Mouse (Mus musculus) midbrain, embryonic 11.5 days (tissue): ENCODE measurements around the gene Tmem114. TPM values are rescaled to one million over a fixed set of nuclear protein-coding genes. Genes with fewer than 3 reads are reported as not detected.

Source experiments
- ATAC-seq: fragments of 200-750 bp; cut with Nextera tagmentation; 2 replicates; pipeline ENCODE4 v1.8.0; 2017; ENCODE audit warnings: moderate TSS enrichment, moderate library complexity; ENCODE audit not compliant: low FRiP score
- DNase-seq: peaks from one replicate; pipeline ENCODE4 v3.0.0; 2015; ENCODE audit warnings: low spot score; ENCODE audit errors: missing footprints
- H3K27ac ChIP-seq: fragments of 300-500 bp; sonication (generic); 2 replicates; pipeline ENCODE4 v1.5.1; 2014; ENCODE audit warnings: low read depth, low read length
- H3K27me3 ChIP-seq: fragments of 300-500 bp; sonication (generic); 2 replicates; pipeline ENCODE4 v1.6.1; 2014; ENCODE audit warnings: mild to moderate bottlenecking, low read length, moderate library complexity, mixed read lengths; ENCODE audit not compliant: control insufficient read depth, insufficient read depth
- H3K36me3 ChIP-seq: fragments of 300-500 bp; sonication (generic); 2 replicates; pipeline ENCODE4 v1.6.1; 2014; ENCODE audit warnings: mild to moderate bottlenecking, low read length, moderate library complexity, mixed read lengths; ENCODE audit not compliant: control insufficient read depth, insufficient read depth
- H3K4me1 ChIP-seq: fragments of 300-500 bp; sonication (generic); 2 replicates; pipeline ENCODE4 v1.6.1; 2014; ENCODE audit warnings: low read length; ENCODE audit not compliant: control insufficient read depth, insufficient read depth
- H3K4me2 ChIP-seq: fragments of 300-500 bp; sonication (generic); 2 replicates; pipeline ENCODE4 v1.6.1; 2014; ENCODE audit warnings: mild to moderate bottlenecking, moderate library complexity
- H3K4me3 ChIP-seq: fragments of 300-500 bp; sonication (generic); 2 replicates; pipeline ENCODE4 v1.5.1; 2014; ENCODE audit warnings: low read depth, low read length
- H3K9ac ChIP-seq: fragments of 300-500 bp; sonication (generic); 2 replicates; pipeline ENCODE4 v1.6.1; 2014; ENCODE audit warnings: low read length
- H3K9me3 ChIP-seq: fragments of 300-500 bp; sonication (generic); 2 replicates; pipeline ENCODE4 v1.6.1; 2016; ENCODE audit warnings: low read length; ENCODE audit not compliant: control insufficient read depth
- WGBS: fragments of 180-500 bp; shearing (Covaris S2); extraction: QIAGEN DNeasy Blood & Tissue Kit; methylation state at CpG from one replicate; pipeline ENCODE4 v1.1.7; 2014; 5-methylcytosine and 5-hydroxymethylcytosine counted together
- polyA plus RNA-seq: library from polyadenylated mRNA; unstranded; fragments of >200 nt; fragmentation: Nextera tagmentation; extraction: Ambion mirVana; gene quantifications from 2 replicates; pipeline ENCODE4 v1.2.1, GENCODE M21; 2014

Gene Tmem114
- polyA plus RNA-seq, 1 experiment from 2014 or later, result not detected

GRCm38 (mm10) chr16:8394946-8395345 is 30.0 kb downstream of the Tmem114 start:
- no peak for ATAC-seq
- DNase-seq, result no peak

GRCm38 (mm10) chr16:8388491-8388890 is 36.4 kb downstream of the Tmem114 start:
- no peak for ATAC-seq
- Histone ChIP-seq H3K27me3 (no peaks in the 10 kb centered on the region), H3K36me3 (no peaks in the 10 kb centered on the region), H3K9me3 (no peaks in the 10 kb centered on the region), H3K27ac (no peak overlapping the region), H3K4me1 (no peaks in the 10 kb centered on the region), H3K4me3 (no peak overlapping the region), H3K9ac (no peak overlapping the region), H3K4me2 (no peak overlapping the region)
- WGBS, result 74% methylated on average over 1 of the region's 1 CpGs
- no peak for DNase-seq

More at GRCm38 (mm10) chr16:8394946-8395345, 30.0 kb downstream of the Tmem114 start:
- Histone ChIP-seq H3K4me2 (no peak overlapping the region), H3K27me3 (no peaks in the 10 kb centered on the region), H3K36me3 (no peaks in the 10 kb centered on the region), H3K27ac (no peak overlapping the region), H3K4me3 (no peak overlapping the region), H3K9me3 (no peaks in the 10 kb centered on the region), H3K4me1 (no peaks in the 10 kb centered on the region), H3K9ac (no peak overlapping the region)

- H3K4me1 ChIP-seq, result no peaks in the 10 kb centered on the region
- no peak overlapping the region for H3K27ac ChIP-seq
- ATAC-seq, result no peak
- H3K4me3 ChIP-seq, result no peak overlapping the region
- H3K9ac ChIP-seq, result no peak overlapping the region
- DNase-seq, result no peak
- no peaks in the 10 kb centered on the region for H3K36me3 ChIP-seq
- H3K4me2 ChIP-seq, result no peak overlapping the region
- 72% methylated on average over 6 of the region's 6 CpGs for WGBS
- H3K27me3 ChIP-seq, result no peaks in the 10 kb centered on the region
- H3K9me3 ChIP-seq, result no peaks in the 10 kb centered on the region
Measured at GRCm38 (mm10) chr16:8386386-8386785, 38.5 kb downstream of the Tmem114 start.

GRCm38 (mm10) chr16:8385679-8386078 is 39.3 kb downstream of the Tmem114 start:
- no peak overlapping the region for H3K9ac ChIP-seq
- no peak for DNase-seq

GRCm38 (mm10) chr16:8384772-8385171 is 40.2 kb downstream of the Tmem114 start:
- H3K36me3 ChIP-seq, result no peaks in the 10 kb centered on the region
- no peak overlapping the region for H3K4me2 ChIP-seq
- no peaks in the 10 kb centered on the region for H3K4me1 ChIP-seq
- ATAC-seq, result no peak
- no peaks in the 10 kb centered on the region for H3K27me3 ChIP-seq
- 73% methylated on average over 10 of the region's 10 CpGs for WGBS
- DNase-seq, result no peak
- H3K9me3 ChIP-seq, result no peaks in the 10 kb centered on the region
- H3K27ac ChIP-seq, result no peak overlapping the region
- no peak overlapping the region for H3K9ac ChIP-seq
- no peak overlapping the region for H3K4me3 ChIP-seq

More at GRCm38 (mm10) chr16:8385679-8386078, 39.3 kb downstream of the Tmem114 start:
- Histone ChIP-seq H3K4me2 (no peak overlapping the region), H3K4me1 (no peaks in the 10 kb centered on the region), H3K9me3 (no peaks in the 10 kb centered on the region), H3K27me3 (no peaks in the 10 kb centered on the region), H3K27ac (no peak overlapping the region), H3K4me3 (no peak overlapping the region), H3K36me3 (no peaks in the 10 kb centered on the region)
- no peak for ATAC-seq
- WGBS, result 72% methylated on average over 5 of the region's 5 CpGs

- no peak overlapping the region for H3K4me3 ChIP-seq
- WGBS, result 83% methylated on average over 9 of the region's 9 CpGs
- H3K27ac ChIP-seq, result no peak overlapping the region
- H3K4me2 ChIP-seq, result no peak overlapping the region
- no peaks in the 10 kb centered on the region for H3K36me3 ChIP-seq
- no peak for DNase-seq
- no peaks in the 10 kb centered on the region for H3K4me1 ChIP-seq
- no peaks in the 10 kb centered on the region for H3K9me3 ChIP-seq
- ATAC-seq, result no peak
- no peak overlapping the region for H3K9ac ChIP-seq
- no peaks in the 10 kb centered on the region for H3K27me3 ChIP-seq
Measured at GRCm38 (mm10) chr16:8383396-8383795, 41.5 kb downstream of the Tmem114 start.

- Histone ChIP-seq H3K36me3 (no peaks in the 10 kb centered on the region), H3K4me2 (no peak overlapping the region), H3K9ac (no peak overlapping the region), H3K27ac (no peak overlapping the region), H3K4me1 (no peaks in the 10 kb centered on the region), H3K4me3 (no peak overlapping the region), H3K27me3 (no peaks in the 10 kb centered on the region), H3K9me3 (no peaks in the 10 kb centered on the region)
- no peak for DNase-seq
- WGBS, result 77% methylated on average over 3 of the region's 3 CpGs
- ATAC-seq, result no peak
Measured at GRCm38 (mm10) chr16:8363066-8363465, 61.9 kb downstream of the Tmem114 start.

Other genes with a start within 250 kb of the Tmem114 start
- 17.6 and 24.3 TPM in 2 replicates for gene Mettl22, start 45.7 kb upstream of the Tmem114 start, polyA plus RNA-seq
- gene Abat, start 88.3 kb upstream of the Tmem114 start, polyA plus RNA-seq, result 18.1 and 19.6 TPM in 2 replicates
- gene Pmm2, start 212.5 kb upstream of the Tmem114 start, polyA plus RNA-seq, result 36.3 and 38.0 TPM in 2 replicates
- gene Tmem186, start 212.6 kb upstream of the Tmem114 start, polyA plus RNA-seq, result 19.0 and 23.1 TPM in 2 replicates
- 82.5 and 85.0 TPM in 2 replicates for gene Carhsp1, start 247.0 kb upstream of the Tmem114 start, polyA plus RNA-seq